Mouse (Mus musculus) activated CD4-positive, CD25-positive, alpha-beta regulatory T cell, adult 4 months (primary cell): ENCODE data around the gene Capza1. TPM values are rescaled to one million over a fixed set of nuclear protein-coding genes. Genes with fewer than 3 reads are reported as not detected.

Experiments
- ATAC-seq: one replicate; pipeline ENCODE4 v1.8.0; 2017
- polyA plus RNA-seq, 2 experiments: library from polyadenylated mRNA; unstranded; fragments of 100-300 nt; shearing (Covaris generic); gene quantifications; one replicate each; pipeline ENCODE4 v1.2.1; 2017

The Capza1 gene
- polyA plus RNA-seq, 2 experiments from 2014 or later = 321 to 578 TPM

DNA sequence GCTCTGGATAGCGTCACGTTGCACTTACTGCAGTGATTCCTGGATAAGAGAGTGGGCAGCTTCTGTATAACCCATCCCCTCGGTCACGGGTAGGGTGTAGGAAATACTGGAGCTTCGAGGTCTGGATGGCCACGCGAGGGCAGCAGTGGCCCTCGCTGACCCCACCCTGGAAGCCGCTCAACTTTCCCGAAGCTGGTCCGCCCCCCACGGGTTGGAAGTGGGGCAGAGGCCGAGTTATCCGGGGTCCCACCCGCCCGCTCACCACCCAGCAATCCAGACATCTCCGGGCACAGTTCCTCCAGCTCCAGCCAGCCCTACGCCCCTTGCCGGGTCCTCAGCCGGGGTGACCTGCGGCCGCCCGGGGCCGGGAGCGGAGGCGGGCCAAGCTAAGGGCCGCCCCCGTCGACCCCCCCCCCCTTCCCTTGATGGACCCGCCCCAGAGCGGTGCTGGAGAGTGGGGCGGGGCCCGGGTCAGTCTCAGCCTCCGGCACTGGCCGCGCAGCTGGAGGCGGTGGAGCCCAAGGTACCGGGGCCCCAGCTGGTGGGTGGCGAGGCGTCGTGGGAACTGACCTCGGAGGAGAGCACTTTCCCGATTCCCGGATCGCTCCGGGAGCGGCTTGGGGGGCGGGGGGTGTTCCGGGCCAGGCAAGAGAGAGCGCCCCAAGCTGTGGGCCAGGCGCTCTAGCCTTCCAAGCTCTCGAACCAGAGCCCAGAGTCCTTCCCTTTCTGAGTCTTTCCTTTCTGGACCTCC lies 75.6 kb downstream of the Capza1 start:
- ATAC-seq = no peak

DNA sequence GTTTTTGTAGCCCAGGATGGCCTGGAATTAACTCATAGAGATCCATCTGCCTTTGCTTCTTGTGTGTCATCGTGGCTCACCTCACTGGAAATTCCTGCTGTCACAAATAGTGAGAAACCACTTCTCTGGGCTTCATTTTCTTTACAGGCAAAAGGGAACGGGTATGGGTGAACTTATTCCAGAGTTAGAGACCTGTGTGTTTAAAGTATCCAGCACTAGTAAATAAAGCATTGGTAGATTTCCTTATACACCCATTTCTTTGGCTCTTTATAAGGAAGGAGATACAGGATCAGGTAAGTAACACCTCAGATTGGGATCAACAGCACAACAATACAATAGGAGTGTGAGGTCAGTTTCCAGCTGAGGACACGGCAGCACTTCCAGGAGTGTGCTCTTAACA lies 76.2 kb downstream of the Capza1 start, which contains the start of gene Rhoc:
Rhoc (plus strand) TSS at position 301 of the 400 bp plus-strand sequence.
- no peak for ATAC-seq

- no peak for ATAC-seq
Observed at GRCm38 (mm10) chr3:104785284-104785683, 79.0 kb downstream of the Capza1 start.

DNA sequence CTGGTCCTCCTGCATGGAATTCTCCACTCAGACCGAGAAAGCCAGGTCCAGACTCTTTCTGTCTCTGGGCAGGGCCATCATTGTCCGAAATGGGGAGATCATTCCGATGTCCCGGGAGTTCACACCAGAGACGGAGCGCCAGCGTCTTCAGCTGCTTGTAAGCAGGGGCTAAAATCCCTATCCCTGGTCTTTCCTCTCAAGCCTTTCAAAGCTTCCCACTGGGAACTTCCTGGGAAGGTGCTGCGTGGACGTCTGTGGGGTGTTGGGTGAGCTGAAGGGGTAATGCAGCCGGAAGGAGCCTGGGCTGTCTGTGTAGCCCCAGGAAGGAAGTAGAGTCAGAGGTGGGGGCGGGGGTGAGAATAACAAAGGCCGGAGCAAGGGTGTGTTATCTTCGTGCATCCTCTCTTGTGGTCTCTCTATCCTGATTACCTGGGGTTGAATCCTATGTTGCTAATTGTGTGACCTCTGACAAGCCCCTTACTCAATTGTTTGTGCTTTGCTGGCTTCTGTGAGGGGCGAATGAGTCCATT lies 80.3 kb downstream of the Capza1 start:
- ATAC-seq = peak; percentile 33

DNA sequence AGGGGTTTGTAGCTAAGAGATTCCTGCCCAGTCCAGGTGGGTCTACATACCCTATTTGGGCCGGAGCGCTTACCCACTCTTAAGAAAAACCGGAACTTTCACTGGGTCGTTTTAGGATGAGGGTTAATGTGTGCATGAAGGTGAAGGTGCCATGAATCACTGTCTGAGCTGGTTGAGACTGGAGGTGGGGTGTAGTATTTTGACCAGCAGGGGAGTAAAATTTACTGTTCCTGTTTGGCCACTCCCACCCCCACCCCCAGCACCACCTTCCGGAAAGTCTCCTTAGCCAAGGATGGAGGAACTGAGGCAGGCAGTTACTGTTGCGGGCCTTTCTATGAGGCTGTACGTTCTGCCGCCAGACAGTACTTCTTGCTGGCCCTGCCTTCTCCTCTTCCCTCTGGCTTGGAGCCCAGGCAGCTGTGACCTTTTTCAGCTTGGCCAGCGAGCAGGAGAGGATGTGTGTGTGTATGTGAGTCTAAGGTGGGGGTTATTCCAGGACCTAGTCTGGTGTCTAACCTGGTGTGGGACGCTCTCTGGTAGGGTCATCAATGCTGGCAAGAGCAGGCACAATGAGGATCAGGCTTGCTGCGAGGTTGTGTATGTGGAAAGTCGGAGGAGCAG lies 82.1 kb downstream of the Capza1 start:
- ATAC-seq = peak; percentile 9

DNA sequence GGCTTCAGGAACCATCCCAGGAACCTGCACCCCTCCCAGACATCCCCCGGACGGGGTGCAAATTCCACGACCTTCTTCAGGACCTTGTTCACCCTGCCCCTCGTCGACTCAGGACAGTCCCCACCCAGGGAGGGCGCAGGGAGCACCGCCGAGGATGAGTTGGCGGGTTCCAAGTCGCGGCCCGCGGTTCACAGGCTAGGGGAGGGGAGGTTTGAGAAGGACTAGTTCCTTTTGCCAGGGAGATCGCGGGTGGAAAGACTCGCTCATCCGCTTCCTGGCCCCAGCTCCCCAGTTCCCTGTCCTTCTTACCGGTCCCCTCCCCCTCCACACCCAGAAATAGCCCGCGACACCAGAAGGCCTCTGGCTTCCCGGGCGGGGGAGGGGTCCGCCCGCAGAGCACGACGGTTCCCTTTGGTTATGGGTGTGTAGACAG lies 82.8 kb downstream of the Capza1 start, which contains the start of gene Fam19a3:
Fam19a3 (minus strand) TSS at position 370 of the 433 bp plus-strand sequence.
- ATAC-seq = peak; percentile 26

DNA sequence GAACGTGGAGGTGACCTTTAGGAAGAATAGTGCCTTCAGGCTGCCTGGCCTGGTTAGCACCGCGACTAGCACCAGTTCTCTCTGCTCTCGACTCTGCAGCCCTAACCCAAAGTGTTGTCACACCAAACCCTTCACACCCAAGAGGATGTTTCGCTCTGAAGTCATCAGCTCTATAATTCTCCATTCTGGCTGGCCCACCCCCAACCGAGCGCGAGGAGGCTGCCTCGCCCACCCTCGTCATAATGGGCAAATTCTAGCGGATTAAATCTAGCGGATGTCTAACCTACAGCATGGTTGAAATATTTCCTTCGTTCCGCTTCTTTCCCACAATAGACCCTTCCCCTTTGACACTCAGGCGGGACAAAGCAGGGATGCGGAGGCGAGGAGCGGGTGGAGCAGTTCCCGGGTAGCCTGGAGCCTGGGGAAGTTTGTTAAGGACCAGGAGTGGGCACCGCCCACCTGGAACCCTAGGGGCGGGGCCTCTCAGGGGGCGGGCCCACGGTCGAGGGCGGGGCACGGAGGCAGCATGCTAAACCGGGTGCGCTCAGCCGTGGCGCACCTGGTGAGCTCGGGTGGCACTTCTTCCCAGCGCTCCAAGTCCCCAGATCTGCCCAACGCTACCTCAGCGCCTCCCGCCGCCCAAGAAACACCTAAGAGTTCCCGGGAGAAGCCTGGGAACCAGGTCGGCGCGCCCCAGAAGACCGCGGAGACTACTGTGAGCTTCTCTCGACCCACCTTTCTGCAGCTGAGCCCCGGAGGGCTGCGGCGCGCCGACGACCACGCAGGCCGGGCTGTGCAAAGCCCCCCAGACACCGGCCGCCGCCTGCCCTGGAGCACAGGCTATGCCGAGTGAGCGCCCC lies 83.5 kb downstream of the Capza1 start, which contains the start of gene Ppm1j:
Ppm1j (plus strand) TSS at position 496 of the 860 bp plus-strand sequence.
- ATAC-seq = peak; percentile 33

DNA sequence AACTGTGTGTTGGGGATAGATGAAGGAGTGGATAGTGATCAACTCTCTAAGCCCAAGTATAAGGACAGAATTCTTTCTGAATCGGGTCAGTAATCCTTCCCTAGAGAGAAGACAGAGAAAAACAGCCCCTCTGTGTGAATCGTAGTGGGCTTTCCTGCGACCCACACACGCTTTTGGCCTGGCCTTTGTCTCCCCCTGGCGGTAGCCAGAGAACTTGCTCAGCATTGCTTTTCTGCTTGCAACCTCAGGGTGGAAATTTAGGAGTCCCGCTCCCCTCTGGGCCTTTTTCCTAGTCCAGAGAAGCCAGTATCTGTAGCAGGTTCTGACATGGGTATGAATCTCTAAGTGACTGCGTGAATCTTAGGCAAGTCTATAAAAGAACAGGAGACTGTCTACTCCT lies 84.4 kb downstream of the Capza1 start:
- ATAC-seq = peak; percentile 34

GRCm38 (mm10) chr3:104777342-104777741 lies 87.0 kb downstream of the Capza1 start:
- ATAC-seq = peak; percentile 36

DNA sequence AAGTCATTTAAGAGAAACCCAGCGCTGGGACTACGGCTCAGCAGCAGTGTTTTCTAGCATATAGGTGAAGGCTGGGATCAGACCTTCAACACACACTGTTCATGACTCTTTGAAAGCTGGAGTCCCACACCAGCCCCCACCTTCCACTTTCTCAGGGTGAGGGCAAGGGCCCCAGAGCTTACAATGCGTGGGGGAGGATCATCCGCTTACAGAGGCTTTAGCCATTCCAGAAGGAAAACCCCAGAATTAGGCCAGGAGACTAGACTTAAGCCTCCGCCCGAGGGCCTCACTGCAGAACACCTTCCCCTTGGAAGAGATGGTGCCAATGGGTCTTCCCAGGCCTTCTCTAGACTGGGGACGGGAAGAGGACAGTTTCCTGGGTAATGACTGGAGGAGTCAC lies 91.0 kb downstream of the Capza1 start:
- no peak for ATAC-seq

Other genes with a start within 250 kb of the Capza1 start
- gene Slc16a1, start 225.8 kb downstream of the Capza1 start, polyA plus RNA-seq = 10 to 100 TPM in 1 of 2 experiments, 1 to 10 TPM in 1; 6.7 to 11.2 TPM
- 10 to 100 TPM; 24.1 to 28.0 TPM for gene Ppm1j, start 83.4 kb downstream of the Capza1 start, polyA plus RNA-seq
- 1 to 10 TPM in 1 of 2 experiments, under 1 TPM in 1; 0.83 to 1.4 TPM for gene Fam19a3, start 82.7 kb downstream of the Capza1 start, polyA plus RNA-seq
- gene Rhoc, start 76.1 kb downstream of the Capza1 start, polyA plus RNA-seq = 1 to 10 TPM; 7.3 to 9.9 TPM
- gene Mov10, start 45.9 kb downstream of the Capza1 start, polyA plus RNA-seq = 10 to 100 TPM; 16.2 to 34.8 TPM
- gene St7l, start 500 bp downstream of the Capza1 start, polyA plus RNA-seq = 10 to 100 TPM; 23.8 to 26.2 TPM
- under 1 TPM; 0.18 to 0.22 TPM for gene Wnt2b, start 97.4 kb upstream of the Capza1 start, polyA plus RNA-seq
- gene Cttnbp2nl, start 188.6 kb upstream of the Capza1 start, polyA plus RNA-seq = not detected
- gene 4930564D02Rik, start 202.3 kb upstream of the Capza1 start, polyA plus RNA-seq = not detected